9 mouse cellular contexts compared by ENCODE assay signal in genomic region chr7:44484841-44485571, GRCm38 (mm10). TPM values are rescaled to one million over a fixed set of nuclear protein-coding genes. Genes with fewer than 3 reads are reported as not detected.
DNase-seq lines count a peak whose midpoint lies in the region; ATAC-seq lines count a peak whose summit lies in the region.
"Had no signal": no experiment of that assay in that cellular context is flagged by ENCODE, and none has a peak within 500 bp of the region (broad histone marks: within the 10 kb centered on the region; RNA-seq: fewer than 3 reads in every experiment).

No protein-coding gene starts in this region.

- H3K4me3 ChIP-seq in forebrain, embryonic 12.5 days (replicated peaks), result no peak overlapping the region
- no peak overlapping the region for H3K4me3 ChIP-seq in neural tube, embryonic 15.5 days (replicated peaks)

- no peak overlapping the region for H3K4me2 ChIP-seq in forebrain, embryonic 12.5 days
- H3K4me2 ChIP-seq in neural tube, embryonic 15.5 days, result no peak overlapping the region

- H3K36me3 ChIP-seq in forebrain, embryonic 12.5 days (replicated peaks), result peaks cover 19% of the 10 kb centered on the region
- peaks cover 13% of the 10 kb centered on the region; the same call in 1 of the 2 replicates for H3K36me3 ChIP-seq in neural tube, embryonic 15.5 days

- no peak overlapping the region for H3K9ac ChIP-seq in forebrain, embryonic 12.5 days
- no peak overlapping the region for H3K9ac ChIP-seq in neural tube, embryonic 15.5 days (replicated peaks)

- WGBS in forebrain, embryonic 12.5 days, result 37% methylated on average over 5 of the region's 5 CpGs
- WGBS in neural tube, embryonic 15.5 days, result 44% methylated on average over 5 of the region's 5 CpGs

- DNase-seq in ES-CJ7 (ENCODE audit: low read depth, low spot score), result peak; percentile 84
- peak; percentile 79 for DNase-seq in cerebellum, adult 11 months
- DNase-seq in heart, postnatal 4 days, result peak; percentile 86
- DNase-seq in layer of hippocampus, adult 11-12 months (ENCODE audit: low spot score), result peak; percentile 87
- peak; percentile 57 to 59 for DNase-seq in lung, adult 18-20 months
- DNase-seq in thymus, postnatal 14 days, result peak; percentile 74

- H3K9me3 ChIP-seq in forebrain, embryonic 12.5 days, result no peaks in the 10 kb centered on the region
- H3K9me3 ChIP-seq in neural tube, embryonic 15.5 days (replicated peaks), result no peaks in the 10 kb centered on the region

- peak; percentile 86 for ATAC-seq in forebrain, embryonic 12.5 days (ENCODE audit: low FRiP score)
- ATAC-seq in neural tube, embryonic 15.5 days (ENCODE audit: low FRiP score), result peak; percentile 77

- no peaks in the 10 kb centered on the region for H3K4me1 ChIP-seq in forebrain, embryonic 12.5 days
- H3K4me1 ChIP-seq in neural tube, embryonic 15.5 days, result 0 out of 2 replicates have a peak, but pooled peaks cover 3% of the 10 kb centered on the region

- H3K27ac ChIP-seq in forebrain, embryonic 12.5 days, result no peak overlapping the region
- no peak overlapping the region for H3K27ac ChIP-seq in neural tube, embryonic 15.5 days (replicated peaks)

- peaks cover 28% of the 10 kb centered on the region for H3K27me3 ChIP-seq in forebrain, embryonic 12.5 days
- peaks cover 8% of the 10 kb centered on the region for H3K27me3 ChIP-seq in neural tube, embryonic 15.5 days (replicated peaks)

RNA-seq across cellular contexts. Expression of gene Emc10, which starts 11.3 kb away (rescaled TPM):
- polyA plus RNA-seq in forebrain, embryonic 12.5 days (2016; fragmentation: Nextera tagmentation; extraction: Ambion mirVana), result 121 and 125 TPM in 2 replicates
- 10 to 100 TPM; 91.4 to 93.4 TPM for total RNA-seq in heart, postnatal 4 days (2021)
- polyA plus RNA-seq in neural tube, embryonic 15.5 days (2015; fragmentation: Nextera tagmentation; extraction: Ambion mirVana), result 144 and 157 TPM in 2 replicates

RNA-seq across cellular contexts. Expression of gene Fam71e1, which starts 11.4 kb away (rescaled TPM):
- polyA plus RNA-seq in forebrain, embryonic 12.5 days (2016; fragmentation: Nextera tagmentation; extraction: Ambion mirVana), result 29.8 and 34.2 TPM in 2 replicates
- total RNA-seq in heart, postnatal 4 days (2021), result 1 to 10 TPM; 6.3 to 6.7 TPM
- polyA plus RNA-seq in neural tube, embryonic 15.5 days (2015; fragmentation: Nextera tagmentation; extraction: Ambion mirVana), result 22.6 and 23.2 TPM in 2 replicates

RNA-seq across cellular contexts. Expression of gene Josd2, which starts 17.2 kb away (rescaled TPM):
- 47.2 and 56.8 TPM in 2 replicates for polyA plus RNA-seq in forebrain, embryonic 12.5 days (2016; fragmentation: Nextera tagmentation; extraction: Ambion mirVana)
- 10 to 100 TPM; 71.8 to 81.4 TPM for total RNA-seq in heart, postnatal 4 days (2021)
- polyA plus RNA-seq in neural tube, embryonic 15.5 days (2015; fragmentation: Nextera tagmentation; extraction: Ambion mirVana), result 45.2 and 51.0 TPM in 2 replicates

RNA-seq across cellular contexts. Expression of gene Aspdh, which starts 19.8 kb away (rescaled TPM):
- 4.8 TPM in 2 replicates for polyA plus RNA-seq in forebrain, embryonic 12.5 days (2016; fragmentation: Nextera tagmentation; extraction: Ambion mirVana)
- total RNA-seq in heart, postnatal 4 days (2021), result 1 to 10 TPM; 2.2 TPM
- polyA plus RNA-seq in neural tube, embryonic 15.5 days (2015; fragmentation: Nextera tagmentation; extraction: Ambion mirVana), result 2.2 and 4.2 TPM in 2 replicates
- total RNA-seq: gastrocnemius, postnatal 4 days had no signal

RNA-seq across cellular contexts. Expression of gene Mybpc2, which starts 39.5 kb away (rescaled TPM):
- 0.13 and 0.17 TPM in 2 replicates for polyA plus RNA-seq in forebrain, embryonic 12.5 days (2016; fragmentation: Nextera tagmentation; extraction: Ambion mirVana)
- 10 to 100 TPM; 15.3 to 15.8 TPM for total RNA-seq in heart, postnatal 4 days (2021)
- polyA plus RNA-seq in neural tube, embryonic 15.5 days (2015; fragmentation: Nextera tagmentation; extraction: Ambion mirVana), result 0.14 and 0.36 TPM in 2 replicates
